Mouse (Mus musculus) heart, embryonic 12.5 days (tissue): Measurements from ENCODE around the gene Ninl. TPM values are rescaled to one million over a fixed set of nuclear protein-coding genes. Genes with fewer than 3 reads are reported as not detected.

Experiments used
- ATAC-seq: fragments of 200-750 bp; cut with Nextera tagmentation; 2 replicates; pipeline ENCODE4 v1.8.0; 2017; ENCODE audit warnings: moderate TSS enrichment, moderate library complexity; ENCODE audit not compliant: insufficient number of reproducible peaks, low FRiP score
- H3K27ac ChIP-seq: fragments of 300-500 bp; sonication (generic); 2 replicates; pipeline ENCODE4 v1.5.1; 2016; ENCODE audit warnings: mild to moderate bottlenecking, moderate library complexity; ENCODE audit not compliant: poor library complexity, severe bottlenecking
- H3K27me3 ChIP-seq: fragments of 300-500 bp; sonication (generic); replicated peaks from 2 replicates; pipeline ENCODE4 v1.6.1; 2016; ENCODE audit warnings: mild to moderate bottlenecking, moderate library complexity
- H3K36me3 ChIP-seq: fragments of 300-500 bp; sonication (generic); 2 replicates; pipeline ENCODE4 v1.6.1; 2016; ENCODE audit warnings: mild to moderate bottlenecking, moderate library complexity
- H3K4me1 ChIP-seq: fragments of 300-500 bp; sonication (generic); replicated peaks from 2 replicates; pipeline ENCODE4 v1.6.1; 2016; ENCODE audit warnings: mild to moderate bottlenecking
- H3K4me2 ChIP-seq: fragments of 300-500 bp; sonication (generic); 2 replicates; pipeline ENCODE4 v1.6.1; 2016; ENCODE audit warnings: mild to moderate bottlenecking, moderate library complexity
- H3K4me3 ChIP-seq: fragments of 300-500 bp; sonication (generic); 2 replicates; pipeline ENCODE4 v1.5.1; 2016; ENCODE audit warnings: mild to moderate bottlenecking
- H3K9ac ChIP-seq: fragments of 300-500 bp; sonication (generic); 2 replicates; pipeline ENCODE4 v1.6.1; 2016; ENCODE audit warnings: mild to moderate bottlenecking, moderate library complexity
- H3K9me3 ChIP-seq: fragments of 300-500 bp; sonication (generic); replicated peaks from 2 replicates; pipeline ENCODE4 v1.6.1; 2016; ENCODE audit warnings: mild to moderate bottlenecking, moderate library complexity
- WGBS: fragments of 180-500 bp; shearing (Covaris S2); methylation state at CpG from one replicate; pipeline ENCODE4 v1.1.7; 2016; 5-methylcytosine and 5-hydroxymethylcytosine counted together
- polyA plus RNA-seq: library from polyadenylated mRNA; unstranded; fragments of >200 nt; fragmentation: Nextera tagmentation; extraction: Ambion mirVana; gene quantifications from 2 replicates; pipeline ENCODE4 v1.2.1, GENCODE M21; 2016

The Ninl gene
- polyA plus RNA-seq, 1 experiment from 2014 or later, result 8.4 TPM

DNA sequence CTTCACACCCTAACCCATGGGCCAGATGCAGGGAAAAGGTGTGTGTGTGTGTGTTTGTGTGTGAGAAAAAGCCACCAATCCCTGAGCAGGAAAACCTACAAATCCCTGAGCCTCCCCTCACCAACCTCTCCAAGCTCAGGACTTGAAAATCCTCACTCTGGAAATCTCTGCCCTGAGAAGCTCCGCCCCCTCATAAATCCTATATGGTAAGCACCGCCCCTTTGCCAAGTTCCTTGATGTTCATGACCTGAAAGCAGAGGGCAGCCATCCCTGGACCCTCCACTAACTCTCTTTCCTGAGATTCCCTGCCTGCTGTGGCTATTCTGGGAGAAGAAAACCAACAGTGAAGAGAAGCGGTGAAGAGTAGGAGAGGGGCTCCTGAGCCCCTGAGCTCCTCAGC is 40.2 kb downstream of the Ninl start:
- H3K27me3 ChIP-seq, result no peaks in the 10 kb centered on the region
- no peak for ATAC-seq
- no peak overlapping the region for H3K4me3 ChIP-seq
- peaks cover 35% of the 10 kb centered on the region for H3K4me1 ChIP-seq
- WGBS, result 45% methylated on average over 3 of the region's 3 CpGs
- H3K9ac ChIP-seq, result no peak overlapping the region
- H3K4me2 ChIP-seq, result no peak overlapping the region
- H3K27ac ChIP-seq, result no peak overlapping the region
- no peaks in the 10 kb centered on the region for H3K9me3 ChIP-seq
- no peaks in the 10 kb centered on the region for H3K36me3 ChIP-seq

DNA sequence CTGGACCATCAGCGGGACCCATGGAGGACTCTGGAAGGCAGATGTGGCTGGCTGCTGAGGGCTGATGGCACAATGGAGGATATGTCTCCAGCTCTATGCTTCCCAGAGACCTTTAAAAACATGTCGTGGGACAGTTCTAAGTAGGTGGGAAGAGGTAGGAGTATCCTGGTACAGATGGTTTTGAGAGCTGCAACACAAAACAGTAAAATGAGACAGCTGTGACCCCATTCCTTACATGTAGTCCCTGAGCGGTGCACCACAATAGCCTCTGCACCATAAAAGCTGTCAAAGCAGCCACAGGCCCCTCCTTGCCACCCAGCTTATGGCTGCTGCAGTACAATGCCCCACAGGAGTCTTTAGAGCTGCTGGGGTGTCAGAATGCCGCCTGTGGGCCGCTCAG is 41.6 kb downstream of the Ninl start:
- H3K9ac ChIP-seq, result no peak overlapping the region
- H3K36me3 ChIP-seq, result no peaks in the 10 kb centered on the region
- H3K4me2 ChIP-seq, result no peak overlapping the region
- no peaks in the 10 kb centered on the region for H3K9me3 ChIP-seq
- H3K4me1 ChIP-seq, result peaks cover 30% of the 10 kb centered on the region
- 88% methylated on average over 5 of the region's 5 CpGs for whole genome bisulfite sequencing
- no peak overlapping the region for H3K27ac ChIP-seq
- H3K4me3 ChIP-seq, result no peak overlapping the region
- H3K27me3 ChIP-seq, result no peaks in the 10 kb centered on the region
- ATAC-seq, result no peak

DNA sequence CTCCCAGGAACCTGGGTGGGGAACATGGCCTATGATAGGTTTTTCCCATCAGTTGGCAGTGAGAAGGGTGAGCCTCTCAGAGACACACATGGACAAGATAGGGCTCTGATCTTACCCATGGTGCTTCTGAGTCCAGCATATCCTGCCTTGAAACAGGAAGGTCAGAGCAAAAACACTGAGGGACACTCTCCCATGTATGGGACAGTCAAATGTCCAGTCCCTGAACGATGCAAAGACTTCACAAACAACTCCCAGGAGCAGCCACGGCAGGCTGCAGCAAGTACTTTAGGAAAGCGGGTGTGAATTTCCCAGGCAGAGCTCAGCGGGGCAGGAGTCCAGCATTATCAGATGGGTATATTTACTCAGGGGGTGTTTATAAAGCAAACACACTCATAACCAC is 43.9 kb downstream of the Ninl start:
- no peak for ATAC-seq
- no peaks in the 10 kb centered on the region for H3K27me3 ChIP-seq
- H3K27ac ChIP-seq, result no peak overlapping the region
- WGBS, result 61% methylated on average over 4 of the region's 4 CpGs
- H3K4me1 ChIP-seq, result peaks cover 30% of the 10 kb centered on the region
- no peak overlapping the region for H3K4me2 ChIP-seq
- H3K9me3 ChIP-seq, result no peaks in the 10 kb centered on the region
- H3K9ac ChIP-seq, result no peak overlapping the region
- no peaks in the 10 kb centered on the region for H3K36me3 ChIP-seq
- H3K4me3 ChIP-seq, result no peak overlapping the region

DNA sequence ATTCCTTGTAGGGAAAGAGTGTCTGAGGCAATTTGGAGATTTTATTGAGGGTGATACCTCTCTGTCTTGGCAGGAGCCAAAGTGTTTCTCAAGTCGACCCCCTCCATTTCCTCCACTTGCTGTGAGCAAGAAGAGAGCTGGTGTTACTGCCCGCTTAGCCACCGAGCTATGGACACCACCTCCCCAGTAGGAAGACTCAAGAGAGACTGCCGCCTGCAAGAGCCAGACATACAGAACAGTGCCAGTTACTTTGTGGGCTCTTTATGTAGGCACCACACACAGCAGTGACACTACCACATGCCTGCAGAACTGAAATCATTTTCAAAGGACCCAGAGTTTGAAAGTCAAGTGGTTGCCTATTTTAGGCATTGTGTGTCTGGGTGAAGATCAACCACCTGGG is 48.1 kb downstream of the Ninl start:
- Histone ChIP-seq H3K27ac (no peak overlapping the region), H3K4me1 (peaks cover 16% of the 10 kb centered on the region), H3K9ac (no peak overlapping the region), H3K36me3 (no peaks in the 10 kb centered on the region), H3K9me3 (no peaks in the 10 kb centered on the region), H3K4me3 (no peak overlapping the region), H3K4me2 (no peak overlapping the region), H3K27me3 (no peaks in the 10 kb centered on the region)
- WGBS, result 85% methylated on average over 4 of the region's 4 CpGs
- ATAC-seq, result no peak

DNA sequence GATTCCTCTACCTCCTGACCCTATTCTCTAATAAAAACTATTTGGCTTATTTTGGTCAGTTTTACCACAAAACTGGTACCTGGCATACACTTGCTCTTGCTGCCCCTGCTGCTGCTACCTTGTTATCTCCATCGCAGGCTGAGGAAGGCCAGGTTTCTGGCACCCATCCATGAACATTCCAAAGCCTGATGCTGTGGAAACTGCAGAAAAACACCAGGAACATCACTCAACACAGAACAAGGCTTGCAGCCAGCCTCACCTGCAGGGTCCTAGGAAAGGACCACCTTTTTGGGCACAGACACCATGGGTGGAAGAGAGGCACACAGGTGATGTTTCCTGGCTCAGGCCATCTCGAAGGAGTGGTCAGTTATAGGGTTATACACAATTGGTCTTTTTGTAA is 48.7 kb downstream of the Ninl start:
- H3K27me3 ChIP-seq, result no peaks in the 10 kb centered on the region
- H3K4me1 ChIP-seq, result peaks cover 15% of the 10 kb centered on the region
- no peaks in the 10 kb centered on the region for H3K36me3 ChIP-seq
- 69% methylated on average over 2 of the region's 2 CpGs for WGBS
- no peak overlapping the region for H3K4me3 ChIP-seq
- H3K4me2 ChIP-seq, result no peak overlapping the region
- no peak overlapping the region for H3K27ac ChIP-seq
- no peaks in the 10 kb centered on the region for H3K9me3 ChIP-seq
- H3K9ac ChIP-seq, result no peak overlapping the region
- no peak for ATAC-seq

DNA sequence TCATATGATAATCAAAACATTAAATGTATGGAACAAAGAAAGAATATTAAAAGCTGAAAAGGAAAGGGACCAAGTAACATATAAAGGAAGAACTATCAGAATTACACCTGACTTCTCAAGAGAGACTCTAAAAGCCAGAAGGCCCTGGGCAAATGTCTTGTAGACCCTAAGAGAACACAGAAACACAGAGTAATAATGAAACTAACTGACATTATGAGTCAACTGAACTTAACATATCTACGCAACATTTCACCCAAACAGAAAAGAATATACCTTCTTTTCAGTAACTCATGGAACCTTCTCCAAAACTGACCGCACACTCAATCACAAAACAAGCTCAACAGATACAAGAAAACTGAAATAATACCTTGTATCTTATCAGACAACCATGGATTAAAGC is 53.8 kb downstream of the Ninl start:
- no peaks in the 10 kb centered on the region for H3K36me3 ChIP-seq
- H3K4me2 ChIP-seq, result no peak overlapping the region
- H3K4me3 ChIP-seq, result no peak overlapping the region
- no peak overlapping the region for H3K27ac ChIP-seq
- ATAC-seq, result no peak
- peaks cover 7% of the 10 kb centered on the region for H3K4me1 ChIP-seq
- H3K9me3 ChIP-seq, result no peaks in the 10 kb centered on the region
- H3K27me3 ChIP-seq, result no peaks in the 10 kb centered on the region
- H3K9ac ChIP-seq, result no peak overlapping the region
- 95% methylated on average over 2 of the region's 2 CpGs for WGBS

DNA sequence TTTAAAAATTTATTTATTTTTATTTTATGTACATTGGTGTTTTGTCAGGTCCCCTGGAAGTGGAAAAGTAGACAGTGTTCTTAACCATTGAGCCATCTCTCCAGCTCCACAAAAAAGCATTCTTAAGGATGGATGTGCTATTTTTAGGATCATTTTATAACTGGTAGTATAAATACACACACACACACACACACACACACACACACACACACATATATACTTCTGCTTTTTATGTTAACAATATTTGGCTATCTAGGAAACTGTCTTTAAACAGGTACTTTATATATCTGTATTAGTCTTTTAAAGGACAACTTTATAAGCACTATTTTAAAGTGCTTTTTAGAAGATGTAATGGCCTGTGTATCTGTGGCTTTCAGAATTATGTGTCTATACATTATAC is 57.1 kb downstream of the Ninl start:
- no peaks in the 10 kb centered on the region for H3K36me3 ChIP-seq
- H3K4me3 ChIP-seq, result no peak overlapping the region
- H3K9ac ChIP-seq, result no peak overlapping the region
- no peaks in the 10 kb centered on the region for H3K9me3 ChIP-seq
- H3K4me2 ChIP-seq, result no peak overlapping the region
- H3K4me1 ChIP-seq, result peaks cover 4% of the 10 kb centered on the region
- ATAC-seq, result no peak
- no peaks in the 10 kb centered on the region for H3K27me3 ChIP-seq
- no peak overlapping the region for H3K27ac ChIP-seq

DNA sequence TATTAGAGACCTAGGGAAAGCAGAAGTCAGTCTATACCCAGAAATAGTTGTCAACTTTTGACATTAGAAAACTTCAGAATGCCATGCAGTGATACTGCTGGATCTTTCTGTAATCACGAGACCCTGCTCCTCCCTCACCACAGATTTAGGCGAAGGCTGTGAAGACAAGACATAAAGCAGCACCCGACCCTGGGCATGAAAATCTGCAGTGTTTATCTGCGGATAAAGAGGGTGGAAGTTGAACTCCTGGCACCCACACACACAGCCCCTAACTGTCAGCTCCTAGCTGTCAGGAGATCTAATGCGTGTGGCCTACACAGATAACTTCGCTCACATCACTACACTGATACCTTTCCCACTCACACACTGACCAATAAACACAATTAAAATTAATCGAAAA is 57.7 kb downstream of the Ninl start:
- no peak for ATAC-seq
- Histone ChIP-seq H3K4me3 (no peak overlapping the region), H3K4me2 (no peak overlapping the region), H3K27me3 (no peaks in the 10 kb centered on the region), H3K4me1 (peaks cover 4% of the 10 kb centered on the region), H3K36me3 (no peaks in the 10 kb centered on the region), H3K9me3 (no peaks in the 10 kb centered on the region), H3K9ac (no peak overlapping the region), H3K27ac (no peak overlapping the region)
- WGBS, result 38% methylated on average over 7 of the region's 7 CpGs

DNA sequence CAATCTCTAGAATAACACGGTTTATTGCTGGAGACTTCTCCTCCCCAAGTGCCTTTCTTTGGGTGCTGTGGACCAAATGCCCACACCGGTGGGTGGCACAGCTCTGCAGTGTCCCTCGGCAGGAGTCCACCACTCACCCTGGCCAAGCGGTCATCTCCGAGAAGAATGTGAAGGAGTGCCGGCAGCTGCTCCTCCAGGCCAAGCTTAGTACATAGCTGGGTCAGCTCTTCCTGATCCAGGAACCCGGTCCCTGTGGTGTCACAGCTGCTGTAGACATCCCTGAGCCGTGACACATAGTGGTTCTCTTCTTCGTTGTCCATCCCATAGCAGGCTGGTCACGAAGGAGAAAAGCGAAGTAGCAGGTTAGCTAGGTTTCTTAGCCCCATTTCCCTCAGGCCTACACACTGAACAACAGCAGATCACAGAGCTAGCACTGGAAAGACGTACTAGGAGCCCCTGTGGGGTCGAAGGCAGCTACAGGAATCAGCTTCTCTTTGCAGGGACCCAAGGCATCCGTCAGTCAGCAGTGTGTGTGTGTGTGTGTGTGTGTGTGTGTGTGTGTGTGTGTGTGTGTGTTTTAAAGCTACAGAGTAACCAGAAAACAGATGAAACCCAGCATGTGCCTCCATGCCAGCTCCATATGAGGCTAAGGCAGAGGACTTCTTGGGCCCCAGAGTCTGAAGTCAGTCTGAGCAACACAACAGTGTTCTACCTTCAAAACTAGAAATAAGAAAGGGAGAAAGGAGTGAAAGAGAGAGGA is 59.1 kb downstream of the Ninl start:
- no peaks in the 10 kb centered on the region for H3K9me3 ChIP-seq
- no peak overlapping the region for H3K4me3 ChIP-seq
- no peak for ATAC-seq
- no peak overlapping the region for H3K9ac ChIP-seq
- no peaks in the 10 kb centered on the region for H3K27me3 ChIP-seq
- no peak overlapping the region for H3K27ac ChIP-seq
- H3K4me2 ChIP-seq, result no peak overlapping the region
- peaks cover 9% of the 10 kb centered on the region; the same call in 1 of the 2 replicates for H3K36me3 ChIP-seq
- 80% methylated on average over 14 of the region's 14 CpGs for WGBS
- H3K4me1 ChIP-seq, result peaks cover 4% of the 10 kb centered on the region

DNA sequence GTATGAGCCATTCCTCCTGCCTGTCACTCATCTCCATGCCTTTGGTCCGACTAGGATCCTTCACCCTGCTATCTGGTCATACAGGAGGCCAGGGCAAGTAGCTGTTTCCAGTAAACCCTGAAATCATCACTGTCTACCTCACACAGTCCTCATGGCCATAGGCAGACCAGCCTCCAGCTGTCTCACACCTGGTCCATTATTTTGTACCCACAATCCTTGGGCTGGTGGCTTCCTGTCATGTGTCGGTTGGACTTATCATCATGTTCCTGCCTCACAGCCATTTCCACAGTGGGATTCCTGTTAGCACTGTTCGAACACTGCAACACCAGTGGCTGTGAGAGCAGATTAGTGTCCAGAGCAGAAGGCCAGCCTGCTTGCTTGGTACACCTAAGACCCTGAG is 60.4 kb downstream of the Ninl start:
- Histone ChIP-seq H3K4me1 (peaks cover 4% of the 10 kb centered on the region), H3K27me3 (no peaks in the 10 kb centered on the region), H3K36me3 (peaks cover 18% of the 10 kb centered on the region), H3K9ac (no peak overlapping the region), H3K27ac (no peak overlapping the region), H3K4me2 (no peak overlapping the region), H3K4me3 (no peak overlapping the region), H3K9me3 (no peaks in the 10 kb centered on the region)
- WGBS, result 70% methylated on average over 3 of the region's 3 CpGs
- ATAC-seq, result no peak; the same call in 1 of the 2 replicates

DNA sequence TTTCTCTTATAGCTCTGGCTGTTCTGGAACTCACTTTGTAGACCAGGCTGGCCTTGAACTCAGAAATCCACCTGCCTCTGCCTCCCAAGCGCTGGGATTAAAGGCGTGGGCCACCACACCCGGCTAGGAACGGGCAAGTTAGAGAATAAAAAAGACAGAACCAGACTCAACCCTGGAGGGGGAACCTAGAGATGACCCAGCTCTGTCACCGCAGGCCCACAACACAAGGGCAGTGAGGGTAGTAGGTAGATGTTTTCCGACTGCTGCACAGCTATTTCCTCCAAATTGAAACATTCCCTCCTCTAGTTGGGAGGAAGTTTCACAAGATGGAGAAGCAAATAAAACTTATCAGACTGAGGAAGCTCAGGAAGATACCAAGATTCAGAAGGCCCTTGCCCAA is 61.5 kb downstream of the Ninl start:
- Histone ChIP-seq H3K9ac (no peak overlapping the region), H3K27ac (no peak overlapping the region), H3K4me2 (no peak overlapping the region), H3K4me1 (peaks cover 4% of the 10 kb centered on the region), H3K4me3 (no peak overlapping the region), H3K27me3 (no peaks in the 10 kb centered on the region), H3K9me3 (no peaks in the 10 kb centered on the region), H3K36me3 (peaks cover 30% of the 10 kb centered on the region)
- ATAC-seq, result no peak
- 82% methylated on average over 6 of the region's 6 CpGs for WGBS

DNA sequence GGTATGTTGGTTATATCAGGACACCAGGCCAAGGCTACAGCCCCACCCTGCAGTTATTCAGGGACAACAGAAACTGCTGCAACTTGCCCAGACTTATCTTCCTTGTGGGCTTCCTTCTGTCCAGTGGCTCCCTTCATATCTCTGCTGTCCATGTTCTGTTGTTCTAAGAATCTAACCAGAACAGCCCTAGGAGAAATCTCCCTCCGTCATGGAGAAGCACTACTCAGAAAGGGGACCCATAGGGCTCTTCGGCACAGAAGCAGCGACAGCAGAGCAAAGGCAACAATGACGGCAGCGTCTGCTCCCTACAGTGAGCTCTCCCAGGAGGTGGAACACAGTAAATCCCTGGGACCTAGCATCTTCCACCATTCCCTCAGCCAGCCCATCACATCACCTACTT is 62.3 kb downstream of the Ninl start:
- H3K4me3 ChIP-seq, result no peak overlapping the region
- peaks cover 31% of the 10 kb centered on the region for H3K36me3 ChIP-seq
- ATAC-seq, result peak; percentile 85
- H3K9ac ChIP-seq, result no peak overlapping the region
- no peaks in the 10 kb centered on the region for H3K9me3 ChIP-seq
- H3K4me2 ChIP-seq, result no peak overlapping the region
- 69% methylated on average over 5 of the region's 5 CpGs for WGBS
- peaks cover 4% of the 10 kb centered on the region for H3K4me1 ChIP-seq
- no peak overlapping the region; the same call in 1 of the 2 replicates for H3K27ac ChIP-seq
- H3K27me3 ChIP-seq, result no peaks in the 10 kb centered on the region
